Mouse (Mus musculus) erythroid progenitor cell, adult 5-6 weeks (primary cell): ENCODE measurements around the gene Tmem121b. TPM values are rescaled to one million over a fixed set of nuclear protein-coding genes. Genes with fewer than 3 reads are reported as not detected.

Experiments
- ATAC-seq: replicated peaks from 2 replicates; pipeline ENCODE4 v1.8.0; 2016; ENCODE audit warnings: moderate number of reproducible peaks, mild to moderate bottlenecking, moderate TSS enrichment, inconsistent platforms; ENCODE audit not compliant: poor library complexity, low FRiP score, severe bottlenecking
- total RNA-seq, 2 experiments: library from RNA; stranded (forward) in 1 of 2; stranded (reverse) in 1 of 2; fragments of 150-400 nt in 1 of 2; fragments of 186-747, 209-891 nt in 1 of 2; gene quantifications; 2 replicates each; pipeline versions ENCODE4 v1.2.3 to v1.2.4; 2015 to 2017; ENCODE audit warnings: low replicate concordance in 2 of 2

Tmem121b gene
- total RNA-seq, 2 experiments from 2014 or later, result not detected

GRCm38 (mm10) chr6:120468259-120468658 is 25.3 kb downstream of the Tmem121b start:
- no peak for ATAC-seq

GRCm38 (mm10) chr6:120466609-120467329 is 26.8 kb downstream of the Tmem121b start:
- no peak for ATAC-seq

GRCm38 (mm10) chr6:120465393-120465792 is 28.2 kb downstream of the Tmem121b start:
- no peak for ATAC-seq

- ATAC-seq, result no peak
These were observed 29.1 kb downstream of the Tmem121b start for GRCm38 (mm10) chr6:120464406-120464939.

GRCm38 (mm10) chr6:120463884-120464283 is 29.7 kb downstream of the Tmem121b start:
- ATAC-seq, result peak; percentile 68

GRCm38 (mm10) chr6:120463086-120463871 is 30.3 kb downstream of the Tmem121b start, which contains the start of gene Il17ra:
Gene Il17ra (plus strand): TSS chr6:120463247.
- ATAC-seq, result peak; percentile 82

GRCm38 (mm10) chr6:120462251-120462650 is 31.4 kb downstream of the Tmem121b start:
- no peak for ATAC-seq

GRCm38 (mm10) chr6:120461217-120461616 is 32.4 kb downstream of the Tmem121b start:
- ATAC-seq, result no peak

- no peak for ATAC-seq
These were observed 35.9 kb downstream of the Tmem121b start for GRCm38 (mm10) chr6:120457751-120458150.

GRCm38 (mm10) chr6:120457074-120457473 is 36.5 kb downstream of the Tmem121b start:
- ATAC-seq, result no peak

GRCm38 (mm10) chr6:120454627-120455077 is 39.0 kb downstream of the Tmem121b start:
- no peak for ATAC-seq

GRCm38 (mm10) chr6:120453556-120453955 is 40.1 kb downstream of the Tmem121b start:
- ATAC-seq, result no peak

- no peak for ATAC-seq
These were observed 40.5 kb downstream of the Tmem121b start for GRCm38 (mm10) chr6:120453103-120453445.

- ATAC-seq, result no peak
These were observed 41.1 kb downstream of the Tmem121b start for GRCm38 (mm10) chr6:120452384-120453102.

GRCm38 (mm10) chr6:120450208-120450607 is 43.4 kb downstream of the Tmem121b start:
- ATAC-seq, result no peak

GRCm38 (mm10) chr6:120443363-120444355 is 49.9 kb downstream of the Tmem121b start:
- ATAC-seq, result no peak

- ATAC-seq, result no peak
These were observed 51.3 kb downstream of the Tmem121b start for GRCm38 (mm10) chr6:120442171-120442749.
